Mouse (Mus musculus) intestine, postnatal 0 days (tissue): ENCODE results near the gene Gnaz. TPM values are rescaled to one million over a fixed set of nuclear protein-coding genes. Genes with fewer than 3 reads are reported as not detected.

Experiments used
- ATAC-seq: fragments of 200-750 bp; cut with Nextera tagmentation; 2 replicates; pipeline ENCODE4 v1.8.0; 2017; ENCODE audit warnings: mild to moderate bottlenecking, moderate TSS enrichment, moderate library complexity
- H3K27ac ChIP-seq: fragments of 300-500 bp; sonication (generic); 2 replicates; pipeline ENCODE4 v1.5.1; 2014; ENCODE audit warnings: mild to moderate bottlenecking, low read depth, low read length, moderate library complexity
- H3K27me3 ChIP-seq: fragments of 300-500 bp; sonication (generic); replicated peaks from 2 replicates; pipeline ENCODE4 v1.6.1; 2014; ENCODE audit warnings: low read length, mixed read lengths; ENCODE audit not compliant: control insufficient read depth, insufficient read depth
- H3K36me3 ChIP-seq: fragments of 300-500 bp; sonication (generic); 2 replicates; pipeline ENCODE4 v1.6.1; 2014; ENCODE audit warnings: mild to moderate bottlenecking, moderate library complexity; ENCODE audit not compliant: control insufficient read depth, insufficient read depth
- H3K4me1 ChIP-seq: fragments of 300-500 bp; sonication (generic); replicated peaks from 2 replicates; pipeline ENCODE4 v1.6.1; 2014; ENCODE audit warnings: antibody characterized with exemption, low read length, mixed read lengths; ENCODE audit not compliant: control insufficient read depth, insufficient read depth
- H3K4me2 ChIP-seq: fragments of 300-500 bp; sonication (generic); replicated peaks from 2 replicates; pipeline ENCODE4 v1.6.1; 2014; ENCODE audit warnings: low read depth, mild to moderate bottlenecking, moderate library complexity
- H3K4me3 ChIP-seq: fragments of 300-500 bp; sonication (generic); 2 replicates; pipeline ENCODE4 v1.5.1; 2014; ENCODE audit warnings: low read depth, low read length
- H3K9ac ChIP-seq: fragments of 300-500 bp; sonication (generic); 2 replicates; pipeline ENCODE4 v1.6.1; 2014; ENCODE audit warnings: mild to moderate bottlenecking, low read depth, low read length
- H3K9me3 ChIP-seq: fragments of 300-500 bp; sonication (generic); 2 replicates; pipeline ENCODE4 v1.6.1; 2016; ENCODE audit warnings: mixed run types; ENCODE audit not compliant: control insufficient read depth
- CTCF ChIP-seq: sonication (generic); IDR thresholded peaks from 2 replicates; pipeline ENCODE4 v1.5.1; 2016; ENCODE audit warnings: low read depth, mild to moderate bottlenecking, control low read depth, antibody characterized with exemption, moderate library complexity
- WGBS: fragments of 180-500 bp; shearing (Covaris S2); extraction: QIAGEN DNeasy Blood & Tissue Kit; methylation state at CpG from one replicate; pipeline ENCODE4 v1.1.7; 2014; 5-methylcytosine and 5-hydroxymethylcytosine counted together
- polyA plus RNA-seq: library from polyadenylated mRNA; unstranded; fragments of >200 nt; fragmentation: Nextera tagmentation; extraction: Ambion mirVana; gene quantifications from 2 replicates; pipeline ENCODE4 v1.2.1, GENCODE M21; 2015

Gnaz gene
- 1.7 and 2.4 TPM in 2 replicates for polyA plus RNA-seq

GRCm38 (mm10) chr10:74966850-74967451 is at the start of gene Gnaz:
TSS of gene Gnaz (plus strand) at chr10:74967177.
- peak; percentile 63 for TF ChIP-seq CTCF
- H3K4me2 ChIP-seq = peak within 1 kb of the TSS; percentile 87
- H3K9ac ChIP-seq = 0 out of 2 replicates have a peak within 1 kb of the TSS, but pooled peaks have one; percentile 11
- H3K27ac ChIP-seq = no peak within 1 kb of the TSS
- 0 out of 2 replicates have a peak, but pooled peaks cover 12% of the 10 kb centered on the region for H3K27me3 ChIP-seq
- H3K4me1 ChIP-seq = peaks cover 5% of the 10 kb centered on the region; the same call in 1 of the 2 replicates
- WGBS = 0% methylated on average over 70 of the region's 83 CpGs
- peak within 1 kb of the TSS; percentile 58 for H3K4me3 ChIP-seq
- no peaks in the 10 kb centered on the region for H3K9me3 ChIP-seq
- no peaks in the 10 kb centered on the region for H3K36me3 ChIP-seq
- peak; percentile 93 for ATAC-seq

GRCm38 (mm10) chr10:74919277-74919676 is 47.7 kb upstream of the Gnaz start:
- no peaks in the 10 kb centered on the region for H3K27me3 ChIP-seq
- H3K4me2 ChIP-seq = no peak overlapping the region
- H3K27ac ChIP-seq = no peak overlapping the region
- H3K9me3 ChIP-seq = no peaks in the 10 kb centered on the region
- H3K9ac ChIP-seq = no peak overlapping the region
- H3K4me1 ChIP-seq = no peaks in the 10 kb centered on the region
- WGBS = 38% methylated on average over 5 of the region's 5 CpGs
- no peak for TF ChIP-seq CTCF
- no peaks in the 10 kb centered on the region for H3K36me3 ChIP-seq
- H3K4me3 ChIP-seq = no peak overlapping the region
- ATAC-seq = no peak

GRCm38 (mm10) chr10:74920853-74921567 is 46.0 kb upstream of the Gnaz start:
- H3K27ac ChIP-seq = no peak overlapping the region
- peak; percentile 96 for TF ChIP-seq CTCF
- H3K4me2 ChIP-seq = 0 out of 2 replicates have a peak overlapping the region, but pooled peaks have one; percentile 9

GRCm38 (mm10) chr10:74921614-74922013 is 45.4 kb upstream of the Gnaz start:
- WGBS = 82% methylated on average over 11 of the region's 11 CpGs
- H3K9me3 ChIP-seq = no peaks in the 10 kb centered on the region
- H3K27me3 ChIP-seq = no peaks in the 10 kb centered on the region
- no peak overlapping the region for H3K9ac ChIP-seq
- no peaks in the 10 kb centered on the region for H3K4me1 ChIP-seq
- H3K36me3 ChIP-seq = no peaks in the 10 kb centered on the region
- ATAC-seq = no peak
- no peak for TF ChIP-seq CTCF
- no peak overlapping the region for H3K4me3 ChIP-seq
- H3K4me2 ChIP-seq = no peak overlapping the region
- no peak overlapping the region for H3K27ac ChIP-seq

More at GRCm38 (mm10) chr10:74920853-74921567, 46.0 kb upstream of the Gnaz start:
- WGBS = 35% methylated on average over 17 of the region's 17 CpGs
- no peaks in the 10 kb centered on the region for H3K9me3 ChIP-seq
- H3K4me1 ChIP-seq = no peaks in the 10 kb centered on the region
- H3K36me3 ChIP-seq = no peaks in the 10 kb centered on the region
- H3K9ac ChIP-seq = no peak overlapping the region
- H3K27me3 ChIP-seq = no peaks in the 10 kb centered on the region
- no peak overlapping the region for H3K4me3 ChIP-seq
- peak; percentile 36 for ATAC-seq

GRCm38 (mm10) chr10:74922763-74923162 is 44.2 kb upstream of the Gnaz start:
- peak; percentile 35; the same call in 1 of the 2 replicates for ATAC-seq
- Histone ChIP-seq H3K9ac (no peak overlapping the region), H3K4me1 (no peaks in the 10 kb centered on the region), H3K4me2 (no peak overlapping the region), H3K36me3 (no peaks in the 10 kb centered on the region), H3K9me3 (no peaks in the 10 kb centered on the region), H3K27me3 (no peaks in the 10 kb centered on the region), H3K4me3 (no peak overlapping the region), H3K27ac (no peak overlapping the region)
- TF ChIP-seq CTCF = peak; percentile 76
- 56% methylated on average over 6 of the region's 6 CpGs for WGBS

GRCm38 (mm10) chr10:74924274-74924673 is 42.7 kb upstream of the Gnaz start:
- H3K4me1 ChIP-seq = no peaks in the 10 kb centered on the region
- WGBS = 88% methylated on average over 14 of the region's 14 CpGs
- no peaks in the 10 kb centered on the region for H3K9me3 ChIP-seq
- no peak overlapping the region for H3K4me2 ChIP-seq
- H3K9ac ChIP-seq = no peak overlapping the region
- no peaks in the 10 kb centered on the region for H3K36me3 ChIP-seq
- TF ChIP-seq CTCF = no peak
- no peaks in the 10 kb centered on the region for H3K27me3 ChIP-seq
- no peak overlapping the region for H3K27ac ChIP-seq
- H3K4me3 ChIP-seq = no peak overlapping the region
- ATAC-seq = no peak
